Mouse (Mus musculus): ENCODE results near the gene Kifap3. TPM values are rescaled to one million over a fixed set of nuclear protein-coding genes. Genes with fewer than 3 reads are reported as not detected.
"Not testable (repeated sequence)": the region's sequence is repeated elsewhere in the genome, so short reads cannot be mapped to it uniquely, and the experiment has no call there.

Gene Kifap3
- polyA plus RNA-seq (2015; fragmentation: Nextera tagmentation; extraction: Ambion mirVana) = 18.0 and 18.8 TPM in 2 replicates

DNA sequence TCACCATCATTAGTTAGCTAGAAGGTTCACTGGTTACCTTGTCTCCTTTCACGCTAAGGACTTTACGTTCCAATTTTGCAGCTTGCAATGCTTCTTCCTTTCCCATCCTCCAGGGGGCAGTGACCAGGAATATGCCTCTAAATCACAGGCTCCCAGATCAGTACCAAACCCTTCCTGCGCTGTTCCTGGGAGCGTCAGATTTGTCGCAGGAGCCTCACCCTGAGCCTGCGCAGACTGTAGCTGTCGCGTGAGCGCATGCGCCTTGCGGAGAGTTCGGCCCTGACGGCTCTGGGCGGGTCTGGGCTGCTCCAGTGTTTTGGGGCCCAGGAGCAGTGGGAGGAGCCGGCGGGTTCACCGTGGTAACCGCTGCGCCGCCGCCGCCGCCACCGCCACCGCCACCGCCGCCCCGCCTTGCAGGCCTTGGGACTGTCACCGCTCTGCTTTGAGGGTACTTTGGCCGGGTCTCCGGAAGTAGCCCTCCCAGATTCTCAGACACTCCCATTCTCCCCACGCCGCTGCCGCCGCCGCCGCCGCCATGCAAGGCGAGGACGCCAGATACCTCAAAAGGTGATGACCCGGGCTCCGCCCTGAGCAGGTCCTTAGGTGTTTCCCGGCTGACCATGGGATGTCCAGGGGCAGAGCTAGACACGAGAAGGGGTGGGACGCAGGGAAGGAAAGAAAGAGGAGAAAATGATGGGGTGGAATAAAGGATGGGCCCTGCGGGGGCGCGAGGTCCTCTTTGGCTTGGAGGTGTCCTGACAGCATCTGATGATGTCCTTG is at the start of gene Kifap3:
Gene Kifap3 (plus strand): TSS at position 248 of the 780 bp plus-strand sequence.
- Histone ChIP-seq H3K9ac (ENCODE audit: low read length) (peak within 1 kb of the TSS; percentile 83), H3K4me3 (ENCODE audit: low read length) (peak within 1 kb of the TSS; percentile 82), H3K36me3 (ENCODE audit: control insufficient read depth, insufficient read depth) (peaks cover 5% of the 10 kb centered on the region), H3K4me1 (ENCODE audit: control insufficient read depth, insufficient read depth, low read length) (peaks cover 4% of the 10 kb centered on the region; the same call in 1 of the 2 replicates), H3K9me3 (replicated peaks; ENCODE audit: control insufficient read depth, low read length) (no peaks in the 10 kb centered on the region), H3K4me2 (ENCODE audit: low read depth, low read length) (peak within 1 kb of the TSS; percentile 74), H3K27ac (ENCODE audit: low read length) (0 out of 2 replicates have a peak within 1 kb of the TSS, but pooled peaks have one; percentile 23), H3K27me3 (ENCODE audit: control insufficient read depth, insufficient read depth, low read length) (no peaks in the 10 kb centered on the region)
- under 1% methylated on average over 47 of the region's 48 CpGs for WGBS
- peak; percentile 100 for ATAC-seq (replicated peaks; ENCODE audit: extremely low read depth, insufficient read depth, low FRiP score)

DNA sequence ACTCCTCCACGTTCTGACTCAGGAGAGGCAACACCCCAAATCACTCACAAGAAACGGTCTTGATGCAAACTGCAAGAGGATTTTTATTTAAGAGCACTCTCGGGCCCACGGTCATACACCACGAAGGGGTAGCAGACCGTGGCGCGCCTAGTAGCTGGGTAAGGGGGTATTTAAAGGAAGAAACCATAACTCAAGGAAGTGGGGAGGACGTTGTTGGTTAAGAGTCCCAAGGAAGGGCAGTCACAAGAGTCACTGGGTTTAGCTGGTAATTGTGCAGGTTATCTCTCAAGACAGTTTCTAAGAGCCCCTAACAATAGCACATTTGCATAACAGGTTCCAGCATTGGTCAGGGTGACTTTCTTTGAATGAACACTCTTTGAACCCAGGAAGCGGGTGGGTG is 48.2 kb upstream of the Kifap3 start:
- not testable (repeated sequence) for H3K9me3 ChIP-seq (replicated peaks; ENCODE audit: control insufficient read depth, low read length); H3K4me1 ChIP-seq (ENCODE audit: control insufficient read depth, insufficient read depth, low read length); H3K4me3 ChIP-seq (ENCODE audit: low read length); H3K4me2 ChIP-seq (ENCODE audit: low read depth, low read length); H3K36me3 ChIP-seq (ENCODE audit: control insufficient read depth, insufficient read depth); ATAC-seq (replicated peaks; ENCODE audit: extremely low read depth, insufficient read depth, low FRiP score); H3K9ac ChIP-seq (ENCODE audit: low read length); H3K27me3 ChIP-seq (ENCODE audit: control insufficient read depth, insufficient read depth, low read length); H3K27ac ChIP-seq (ENCODE audit: low read length)
- 88% methylated on average over 10 of the region's 10 CpGs for WGBS

DNA sequence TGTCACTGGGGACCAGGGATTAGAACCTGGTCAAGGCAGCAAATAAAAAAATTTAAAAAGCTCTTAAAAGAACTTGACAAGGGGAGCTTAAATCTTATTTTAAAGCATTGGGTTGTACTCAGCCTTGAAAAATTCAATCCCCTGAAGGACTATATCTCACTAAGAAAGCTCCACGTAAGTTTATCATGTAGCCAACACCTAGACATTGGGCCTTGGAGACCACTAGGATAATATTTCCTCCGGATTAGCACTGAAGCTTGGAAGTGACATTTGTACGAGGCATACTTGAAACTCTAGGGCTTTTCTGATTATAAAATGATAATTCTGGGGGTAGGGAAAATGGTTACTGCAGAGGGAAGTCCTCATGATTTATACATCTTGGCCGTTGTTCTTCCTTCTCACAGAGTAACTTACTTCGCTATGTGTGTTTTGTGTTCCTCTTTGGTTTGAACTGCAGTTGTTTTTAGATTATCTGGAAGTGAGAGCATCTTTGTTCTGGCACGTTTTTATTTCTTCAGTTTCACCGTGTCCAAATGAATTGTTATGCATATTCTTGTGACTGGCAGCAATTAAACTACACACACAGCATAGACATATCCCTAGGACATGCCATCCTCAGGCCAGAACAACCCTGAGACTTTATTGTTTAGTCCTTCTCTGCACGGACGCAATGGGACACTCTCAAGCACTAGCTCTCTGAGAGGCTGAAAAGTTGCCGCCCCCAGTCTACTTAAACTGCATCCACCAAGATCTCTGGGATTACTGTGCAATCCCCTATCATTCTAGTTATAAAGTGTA is 42.7 kb upstream of the Kifap3 start:
- Histone ChIP-seq H3K4me3 (ENCODE audit: low read length) (no peak overlapping the region), H3K4me2 (ENCODE audit: low read depth, low read length) (no peak overlapping the region), H3K36me3 (ENCODE audit: control insufficient read depth, insufficient read depth) (no peaks in the 10 kb centered on the region), H3K9ac (ENCODE audit: low read length) (no peak overlapping the region), H3K27me3 (ENCODE audit: control insufficient read depth, insufficient read depth, low read length) (no peaks in the 10 kb centered on the region), H3K4me1 (ENCODE audit: control insufficient read depth, insufficient read depth, low read length) (no peaks in the 10 kb centered on the region), H3K9me3 (replicated peaks; ENCODE audit: control insufficient read depth, low read length) (peaks cover 6% of the 10 kb centered on the region; the same call in 1 of the 2 replicates), H3K27ac (ENCODE audit: low read length) (no peak overlapping the region)
- no peak for ATAC-seq (replicated peaks; ENCODE audit: extremely low read depth, insufficient read depth, low FRiP score)
- 71% methylated on average over 10 of the region's 10 CpGs for WGBS

- H3K9me3 ChIP-seq (replicated peaks; ENCODE audit: control insufficient read depth, low read length) = peaks cover 4% of the 10 kb centered on the region; the same call in 1 of the 2 replicates
- no peaks in the 10 kb centered on the region for H3K4me1 ChIP-seq (ENCODE audit: control insufficient read depth, insufficient read depth, low read length)
- no peaks in the 10 kb centered on the region for H3K36me3 ChIP-seq (ENCODE audit: control insufficient read depth, insufficient read depth)
- no peak for ATAC-seq (replicated peaks; ENCODE audit: extremely low read depth, insufficient read depth, low FRiP score)
- H3K27me3 ChIP-seq (ENCODE audit: control insufficient read depth, insufficient read depth, low read length) = no peaks in the 10 kb centered on the region
- H3K4me3 ChIP-seq (ENCODE audit: low read length) = no peak overlapping the region
- H3K27ac ChIP-seq (ENCODE audit: low read length) = no peak overlapping the region
- 71% methylated on average over 1 of the region's 1 CpGs for WGBS
- no peak overlapping the region for H3K9ac ChIP-seq (ENCODE audit: low read length)
- H3K4me2 ChIP-seq (ENCODE audit: low read depth, low read length) = no peak overlapping the region
Measured at GRCm38 (mm10) chr1:163737239-163737533, 42.2 kb upstream of the Kifap3 start.

- no peaks in the 10 kb centered on the region for H3K4me1 ChIP-seq (ENCODE audit: control insufficient read depth, insufficient read depth, low read length)
- H3K4me3 ChIP-seq (ENCODE audit: low read length) = no peak overlapping the region
- no peak overlapping the region for H3K9ac ChIP-seq (ENCODE audit: low read length)
- H3K9me3 ChIP-seq (replicated peaks; ENCODE audit: control insufficient read depth, low read length) = no peaks in the 10 kb centered on the region
- no peak for ATAC-seq (replicated peaks; ENCODE audit: extremely low read depth, insufficient read depth, low FRiP score)
- 64% methylated on average over 4 of the region's 4 CpGs for WGBS
- no peak overlapping the region for H3K4me2 ChIP-seq (ENCODE audit: low read depth, low read length)
- H3K36me3 ChIP-seq (ENCODE audit: control insufficient read depth, insufficient read depth) = no peaks in the 10 kb centered on the region
- H3K27ac ChIP-seq (ENCODE audit: low read length) = no peak overlapping the region
- H3K27me3 ChIP-seq (ENCODE audit: control insufficient read depth, insufficient read depth, low read length) = no peaks in the 10 kb centered on the region
Measured at GRCm38 (mm10) chr1:163751360-163751992, 27.9 kb upstream of the Kifap3 start.

DNA sequence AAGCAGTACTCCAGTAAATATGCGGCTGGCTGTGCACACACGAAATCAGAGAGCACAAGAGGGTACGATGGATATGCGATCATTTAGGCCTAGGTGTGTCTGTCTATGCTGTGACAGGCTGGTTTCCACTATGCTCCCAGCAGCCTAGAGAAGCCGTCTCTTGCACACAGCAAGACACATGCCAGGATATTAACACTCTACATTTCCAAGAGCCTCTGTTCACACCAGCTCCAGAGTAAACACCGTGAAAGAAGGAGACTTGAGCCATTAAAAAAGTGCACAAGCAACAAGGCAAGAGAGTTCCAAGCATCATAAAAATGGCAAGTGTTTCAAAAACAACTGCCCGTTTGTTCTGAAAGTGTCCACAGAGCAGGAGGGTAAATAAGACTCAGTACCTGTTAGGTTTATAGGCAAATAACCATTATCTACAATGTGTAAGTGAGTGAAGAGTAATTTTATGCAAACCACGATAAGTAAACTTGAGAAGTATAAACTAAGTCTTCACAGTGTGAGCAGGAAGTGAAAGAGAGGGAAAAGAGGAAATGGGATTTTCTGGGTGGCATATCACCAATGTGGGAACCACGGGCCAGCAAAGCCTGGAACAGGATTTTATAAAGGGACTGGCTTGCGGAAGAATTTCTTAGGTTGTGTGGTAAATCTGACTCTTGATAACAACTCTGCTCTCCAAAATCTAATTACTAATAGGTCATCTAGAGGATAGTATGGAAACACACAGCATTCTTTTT is 21.7 kb upstream of the Kifap3 start:
- Histone ChIP-seq H3K27me3 (ENCODE audit: control insufficient read depth, insufficient read depth, low read length) (no peaks in the 10 kb centered on the region), H3K9me3 (replicated peaks; ENCODE audit: control insufficient read depth, low read length) (no peaks in the 10 kb centered on the region), H3K4me2 (ENCODE audit: low read depth, low read length) (no peak overlapping the region), H3K4me3 (ENCODE audit: low read length) (no peak overlapping the region), H3K27ac (ENCODE audit: low read length) (no peak overlapping the region), H3K9ac (ENCODE audit: low read length) (no peak overlapping the region), H3K4me1 (ENCODE audit: control insufficient read depth, insufficient read depth, low read length) (no peaks in the 10 kb centered on the region), H3K36me3 (ENCODE audit: control insufficient read depth, insufficient read depth) (no peaks in the 10 kb centered on the region)
- 73% methylated on average over 10 of the region's 10 CpGs for WGBS
- ATAC-seq (replicated peaks; ENCODE audit: extremely low read depth, insufficient read depth, low FRiP score) = no peak

- H3K36me3 ChIP-seq (ENCODE audit: control insufficient read depth, insufficient read depth); H3K27ac ChIP-seq (ENCODE audit: low read length); H3K9ac ChIP-seq (ENCODE audit: low read length); H3K9me3 ChIP-seq (replicated peaks; ENCODE audit: control insufficient read depth, low read length); H3K4me1 ChIP-seq (ENCODE audit: control insufficient read depth, insufficient read depth, low read length); H3K4me3 ChIP-seq (ENCODE audit: low read length); ATAC-seq (replicated peaks; ENCODE audit: extremely low read depth, insufficient read depth, low FRiP score); H3K4me2 ChIP-seq (ENCODE audit: low read depth, low read length); H3K27me3 ChIP-seq (ENCODE audit: control insufficient read depth, insufficient read depth, low read length): not testable (repeated sequence)
- 95% methylated on average over 8 of the region's 11 CpGs for WGBS
Measured at GRCm38 (mm10) chr1:163783577-163783976, 4.2 kb downstream of the Kifap3 start.

DNA sequence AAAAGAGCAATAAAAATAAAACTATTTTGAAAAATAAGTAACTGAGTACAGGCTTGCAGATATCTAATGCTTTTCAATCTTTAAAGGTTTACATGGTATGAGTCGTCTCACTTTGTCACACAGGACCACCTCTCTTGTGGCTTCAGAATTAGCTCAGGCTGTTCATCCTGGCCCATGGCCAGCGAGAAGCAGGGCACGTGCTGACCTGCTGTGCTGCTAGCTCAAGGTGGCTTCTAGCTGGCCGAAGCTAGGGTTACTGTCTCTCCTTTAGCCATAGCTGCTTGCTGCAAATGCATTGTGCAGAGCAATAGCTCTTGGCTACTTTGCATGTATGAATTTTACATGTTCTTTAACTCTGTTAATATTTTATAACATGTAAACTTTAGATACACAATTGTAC is 42.0 kb downstream of the Kifap3 start:
- H3K4me3 ChIP-seq (ENCODE audit: low read length) = no peak overlapping the region
- H3K4me1 ChIP-seq (ENCODE audit: control insufficient read depth, insufficient read depth, low read length) = no peaks in the 10 kb centered on the region
- H3K27ac ChIP-seq (ENCODE audit: low read length) = no peak overlapping the region
- 73% methylated on average over 4 of the region's 4 CpGs for WGBS
- H3K9me3 ChIP-seq (replicated peaks; ENCODE audit: control insufficient read depth, low read length) = no peaks in the 10 kb centered on the region
- H3K4me2 ChIP-seq (ENCODE audit: low read depth, low read length) = no peak overlapping the region
- no peaks in the 10 kb centered on the region for H3K27me3 ChIP-seq (ENCODE audit: control insufficient read depth, insufficient read depth, low read length)
- H3K9ac ChIP-seq (ENCODE audit: low read length) = no peak overlapping the region
- ATAC-seq (replicated peaks; ENCODE audit: extremely low read depth, insufficient read depth, low FRiP score) = no peak
- H3K36me3 ChIP-seq (ENCODE audit: control insufficient read depth, insufficient read depth) = no peaks in the 10 kb centered on the region

All from heart, embryonic 16.5 days (tissue).